Mouse (Mus musculus): ENCODE results near the gene Acsl3.

GRCm38 (mm10) chr1:78666585-78666984 lies 9.0 kb downstream of the Acsl3 start:
- TF ChIP-seq CTCF (IDR thresholded peaks at IDR 0.05; ENCODE audit: low read depth) (no peak), EP300 (IDR thresholded peaks at IDR 0.05; ENCODE audit: low read depth) (no peak)
